Mouse (Mus musculus) induced T-regulatory cell, adult 2 months (primary cell): ENCODE data around the gene Ube2l6.

ENCODE experiments used
- DNase-seq: peaks from one replicate; pipeline ENCODE4 v3.0.0-alpha.2; 2012; ENCODE audit warnings: low read depth

Ube2l6 gene

GRCm38 (mm10) chr2:84838593-84838949 lies 39.9 kb downstream of the Ube2l6 start, which contains the start of gene Slc43a1:
Gene Slc43a1 (plus strand): TSS chr2:84838850.
- DNase-seq = peak; percentile 11

- DNase-seq = peak; percentile 24
Measured at GRCm38 (mm10) chr2:84838993-84839980, 40.7 kb downstream of the Ube2l6 start.

- peak; percentile 53 for DNase-seq
Measured at GRCm38 (mm10) chr2:84840016-84840747, 41.6 kb downstream of the Ube2l6 start.

DNA sequence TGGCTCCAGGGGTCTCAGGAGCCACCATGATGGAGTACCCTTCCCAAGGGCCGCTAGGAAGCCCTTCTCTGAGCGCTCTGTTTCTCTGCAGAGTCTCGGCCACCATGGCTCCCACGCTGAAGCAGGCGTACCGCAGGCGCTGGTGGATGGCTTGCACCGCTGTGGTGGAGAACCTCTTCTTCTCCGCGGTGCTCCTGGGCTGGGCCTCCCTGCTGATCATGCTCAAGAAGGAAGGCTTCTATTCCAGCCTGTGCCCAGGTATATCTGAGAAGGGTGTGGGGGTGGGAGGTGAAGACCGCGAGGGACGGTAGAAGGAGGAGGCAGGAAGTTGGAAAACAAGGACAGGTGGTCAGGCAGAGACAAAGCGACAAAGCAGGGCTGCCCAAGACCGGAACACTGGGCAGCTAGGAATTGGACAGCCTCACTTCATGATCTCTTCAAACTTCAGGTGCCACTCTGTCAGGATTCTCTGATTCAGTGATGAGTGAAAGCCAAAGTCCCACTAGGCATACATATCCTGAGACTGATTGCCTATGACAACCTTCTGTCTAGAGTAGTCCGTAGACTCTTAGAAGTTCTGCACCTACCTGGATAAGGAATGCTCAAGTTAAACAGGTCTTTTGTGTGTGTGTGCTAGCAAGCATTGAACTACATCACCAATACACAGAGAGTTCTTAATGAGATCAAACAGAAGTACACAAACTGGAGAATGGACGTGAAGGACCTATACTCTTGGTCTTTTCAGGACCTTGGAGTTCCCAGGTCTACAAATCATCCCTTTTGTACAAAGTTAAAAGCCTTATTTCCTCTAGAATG lies 42.3 kb downstream of the Ube2l6 start:
- peak; percentile 18 for DNase-seq

- DNase-seq = no peak
Measured at GRCm38 (mm10) chr2:84841905-84842304, 43.3 kb downstream of the Ube2l6 start.

- DNase-seq = no peak
Measured at GRCm38 (mm10) chr2:84843654-84844053, 45.0 kb downstream of the Ube2l6 start.

DNA sequence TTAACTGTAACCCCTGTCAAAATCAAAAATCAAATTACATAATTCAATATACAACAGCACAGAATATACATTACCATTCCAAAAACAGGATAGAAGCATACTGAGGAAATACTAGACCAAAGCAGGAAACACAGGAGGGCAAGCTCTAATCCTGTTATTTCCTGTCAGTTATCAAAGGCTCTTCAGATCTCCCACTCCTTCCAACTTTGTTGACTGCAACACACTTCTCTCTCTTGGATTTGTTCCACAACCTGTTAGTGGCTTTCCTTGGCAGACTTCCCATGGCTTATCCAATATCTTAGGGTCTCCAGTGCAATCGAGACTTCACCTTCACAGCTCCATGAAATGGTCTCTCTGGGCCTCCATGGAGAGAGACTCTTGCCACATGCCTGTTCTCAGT lies 46.6 kb downstream of the Ube2l6 start:
- no peak for DNase-seq

- DNase-seq = no peak
Measured at GRCm38 (mm10) chr2:84850407-84851129, 51.9 kb downstream of the Ube2l6 start.

- DNase-seq = no peak
Measured at GRCm38 (mm10) chr2:84851130-84852040, 52.8 kb downstream of the Ube2l6 start.

DNA sequence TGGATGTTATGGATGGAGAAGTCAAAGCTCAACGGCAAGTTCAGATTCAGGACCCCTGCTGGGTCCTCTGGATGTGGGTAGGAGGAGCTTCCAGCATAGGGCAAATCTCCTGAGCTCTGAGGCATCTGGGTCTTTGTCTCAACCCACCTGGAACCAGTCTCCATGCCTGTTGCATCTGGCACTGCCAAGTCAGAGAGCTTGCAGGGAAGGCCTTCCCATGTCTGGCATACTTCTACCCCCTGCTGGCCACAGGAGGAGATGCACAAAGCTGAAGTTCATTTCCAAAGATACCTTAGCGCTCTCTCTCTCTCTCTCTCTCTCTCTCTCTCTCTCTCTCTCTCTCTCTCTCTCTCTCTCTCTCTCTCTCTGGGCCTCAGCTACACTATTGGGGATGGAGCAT lies 57.1 kb downstream of the Ube2l6 start:
- DNase-seq = peak; percentile 52

DNA sequence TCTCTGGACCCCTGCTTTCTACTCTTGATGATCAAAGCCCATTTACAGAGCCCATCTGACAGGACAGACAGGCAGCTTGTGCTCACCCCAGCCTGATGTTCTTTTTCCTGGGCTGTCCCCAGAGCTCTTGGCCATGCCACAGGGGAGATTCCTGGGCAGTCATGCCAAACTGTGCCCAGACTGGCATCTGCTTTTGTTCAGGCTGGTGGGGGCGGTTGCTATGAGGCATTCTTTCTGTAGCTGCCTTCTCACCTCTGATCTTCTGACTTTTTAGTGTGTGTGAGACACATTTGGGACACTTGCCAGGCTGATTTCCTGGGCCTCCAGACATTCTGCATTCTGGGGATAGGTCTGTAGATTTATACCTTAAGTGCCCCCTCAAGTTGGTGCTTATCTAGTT lies 59.9 kb downstream of the Ube2l6 start:
- no peak for DNase-seq
